Mouse (Mus musculus): ENCODE measurements around the gene Ppp1r14d. TPM values are rescaled to one million over a fixed set of nuclear protein-coding genes. Genes with fewer than 3 reads are reported as not detected.
A peak's percentile ranks its signal among the peaks of the same experiment; 100 is the strongest.

Gene Ppp1r14d
- polyA plus RNA-seq, 1 experiment from 2014 or later = not detected

GRCm38 (mm10) chr2:119250826-119251478 lies 21.2 kb upstream of the Ppp1r14d start:
- Histone ChIP-seq H3K9ac (0 out of 2 replicates have a peak overlapping the region, but pooled peaks have one; percentile 14), H3K27me3 (peaks cover 17% of the 10 kb centered on the region), H3K36me3 (no peaks in the 10 kb centered on the region), H3K27ac (replicated peaks) (no peak overlapping the region), H3K4me2 (no peak overlapping the region; the same call in 1 of the 2 replicates), H3K4me1 (replicated peaks) (0 out of 2 replicates have a peak, but pooled peaks cover 6% of the 10 kb centered on the region), H3K9me3 (no peaks in the 10 kb centered on the region), H3K4me3 (no peak overlapping the region)
- 20% methylated on average over 11 of the region's 11 CpGs for WGBS
- peak; percentile 53 for ATAC-seq (ENCODE audit: low read depth)

DNA sequence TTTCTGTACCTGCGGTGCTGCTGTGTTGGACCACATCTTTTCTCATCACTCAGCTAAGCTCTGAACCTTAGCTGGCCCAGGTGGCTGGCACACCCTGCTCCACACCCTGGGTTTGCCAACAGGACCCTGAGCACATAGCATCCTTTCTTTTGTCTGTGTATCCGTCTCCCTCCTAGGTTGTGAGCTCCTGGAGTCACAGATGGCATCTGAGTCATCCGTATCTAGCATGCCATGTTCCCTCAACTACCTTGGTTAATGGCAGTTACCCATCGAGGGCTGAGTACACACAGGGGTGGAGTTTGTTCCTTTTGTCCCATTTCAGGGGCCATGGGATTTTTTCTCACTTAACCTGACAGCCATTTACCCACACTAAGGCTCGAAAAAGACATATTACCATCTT lies 20.7 kb upstream of the Ppp1r14d start:
- H3K9ac ChIP-seq = 0 out of 2 replicates have a peak overlapping the region, but pooled peaks have one; percentile 14
- 61% methylated on average over 5 of the region's 5 CpGs for WGBS
- ATAC-seq (ENCODE audit: low read depth) = no peak
- no peak overlapping the region for H3K27ac ChIP-seq (replicated peaks)
- 0 out of 2 replicates have a peak, but pooled peaks cover 6% of the 10 kb centered on the region for H3K4me1 ChIP-seq (replicated peaks)
- no peaks in the 10 kb centered on the region for H3K9me3 ChIP-seq
- H3K27me3 ChIP-seq = peaks cover 14% of the 10 kb centered on the region
- H3K4me3 ChIP-seq = no peak overlapping the region
- no peak overlapping the region; the same call in 1 of the 2 replicates for H3K4me2 ChIP-seq
- H3K36me3 ChIP-seq = no peaks in the 10 kb centered on the region

- no peak overlapping the region for H3K4me2 ChIP-seq
- no peak overlapping the region for H3K9ac ChIP-seq
- no peaks in the 10 kb centered on the region for H3K36me3 ChIP-seq
- no peaks in the 10 kb centered on the region for H3K9me3 ChIP-seq
- H3K27me3 ChIP-seq = peaks cover 7% of the 10 kb centered on the region
- 0 out of 2 replicates have a peak, but pooled peaks cover 6% of the 10 kb centered on the region for H3K4me1 ChIP-seq (replicated peaks)
- H3K27ac ChIP-seq (replicated peaks) = no peak overlapping the region
- no peak for ATAC-seq (ENCODE audit: low read depth)
- no peak overlapping the region for H3K4me3 ChIP-seq
- 78% methylated on average over 4 of the region's 4 CpGs for WGBS
Observed at GRCm38 (mm10) chr2:119249592-119250061, 19.9 kb upstream of the Ppp1r14d start.

GRCm38 (mm10) chr2:119247904-119248303 lies 18.2 kb upstream of the Ppp1r14d start:
- no peak overlapping the region for H3K9ac ChIP-seq
- H3K9me3 ChIP-seq = no peaks in the 10 kb centered on the region
- H3K27ac ChIP-seq (replicated peaks) = no peak overlapping the region
- ATAC-seq (ENCODE audit: low read depth) = no peak
- no peaks in the 10 kb centered on the region for H3K27me3 ChIP-seq
- H3K4me2 ChIP-seq = no peak overlapping the region
- H3K36me3 ChIP-seq = no peaks in the 10 kb centered on the region
- H3K4me1 ChIP-seq (replicated peaks) = 0 out of 2 replicates have a peak, but pooled peaks cover 6% of the 10 kb centered on the region
- 82% methylated on average over 9 of the region's 9 CpGs for WGBS
- H3K4me3 ChIP-seq = no peak overlapping the region

DNA sequence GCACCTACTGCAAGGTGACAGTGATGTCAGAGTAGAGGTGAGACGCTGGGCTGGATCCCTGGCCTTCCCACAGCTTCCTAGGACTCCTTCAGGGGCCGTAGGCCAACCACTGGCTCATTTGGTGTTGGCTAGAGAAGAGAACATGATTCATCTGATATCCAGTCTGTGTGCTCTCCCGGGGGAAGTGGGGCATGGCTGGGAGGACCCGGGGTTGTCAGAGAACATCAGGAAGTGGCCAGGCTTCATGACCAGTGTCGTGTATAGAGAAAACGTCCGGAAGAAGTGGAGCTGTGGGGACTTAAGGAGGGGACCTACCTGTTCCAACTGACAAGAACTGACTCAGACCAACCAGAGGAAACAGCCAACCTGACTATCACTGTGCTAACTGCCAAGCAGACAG lies 15.5 kb upstream of the Ppp1r14d start:
- H3K4me3 ChIP-seq = no peak overlapping the region
- no peak overlapping the region for H3K27ac ChIP-seq (replicated peaks)
- peaks cover 2% of the 10 kb centered on the region; the same call in 1 of the 2 replicates for H3K27me3 ChIP-seq
- H3K9me3 ChIP-seq = no peaks in the 10 kb centered on the region
- H3K4me2 ChIP-seq = no peak overlapping the region
- no peaks in the 10 kb centered on the region for H3K36me3 ChIP-seq
- no peak for ATAC-seq (ENCODE audit: low read depth)
- no peaks in the 10 kb centered on the region for H3K4me1 ChIP-seq (replicated peaks)
- H3K9ac ChIP-seq = no peak overlapping the region
- WGBS = 88% methylated on average over 7 of the region's 7 CpGs

DNA sequence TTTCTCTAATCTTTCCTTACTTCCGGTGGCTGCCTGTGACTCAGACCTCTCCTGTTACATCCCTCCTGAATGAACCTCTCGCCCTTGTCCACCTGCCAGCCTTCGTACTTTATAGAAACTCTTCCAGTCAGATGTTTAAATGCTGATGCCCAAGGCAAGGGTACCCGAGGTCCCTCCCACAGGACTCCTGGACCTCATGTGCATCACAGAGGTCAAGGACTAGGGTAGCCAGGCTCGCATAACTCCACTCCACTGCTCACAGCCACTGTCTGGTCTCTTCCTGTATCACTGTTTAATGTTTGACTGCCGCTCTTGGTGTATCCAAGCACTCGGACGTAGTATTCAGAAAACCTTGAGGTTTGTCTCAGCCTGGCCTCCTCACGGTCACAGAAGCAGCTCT lies 12.8 kb upstream of the Ppp1r14d start:
- H3K27me3 ChIP-seq = peaks cover 29% of the 10 kb centered on the region
- 83% methylated on average over 9 of the region's 9 CpGs for WGBS
- H3K9me3 ChIP-seq = no peaks in the 10 kb centered on the region
- H3K4me2 ChIP-seq = no peak overlapping the region
- no peak overlapping the region for H3K27ac ChIP-seq (replicated peaks)
- no peak overlapping the region for H3K4me3 ChIP-seq
- H3K36me3 ChIP-seq = no peaks in the 10 kb centered on the region
- peaks cover 5% of the 10 kb centered on the region for H3K4me1 ChIP-seq (replicated peaks)
- no peak for ATAC-seq (ENCODE audit: low read depth)
- no peak overlapping the region for H3K9ac ChIP-seq

GRCm38 (mm10) chr2:119240819-119241186 lies 11.1 kb upstream of the Ppp1r14d start:
- H3K9ac ChIP-seq = no peak overlapping the region
- 90% methylated on average over 4 of the region's 4 CpGs for WGBS
- H3K9me3 ChIP-seq = no peaks in the 10 kb centered on the region
- no peak overlapping the region for H3K27ac ChIP-seq (replicated peaks)
- H3K4me1 ChIP-seq (replicated peaks) = peaks cover 13% of the 10 kb centered on the region
- H3K4me3 ChIP-seq = no peak overlapping the region
- H3K36me3 ChIP-seq = no peaks in the 10 kb centered on the region
- no peak overlapping the region for H3K4me2 ChIP-seq
- H3K27me3 ChIP-seq = peaks cover 46% of the 10 kb centered on the region
- ATAC-seq (ENCODE audit: low read depth) = no peak

DNA sequence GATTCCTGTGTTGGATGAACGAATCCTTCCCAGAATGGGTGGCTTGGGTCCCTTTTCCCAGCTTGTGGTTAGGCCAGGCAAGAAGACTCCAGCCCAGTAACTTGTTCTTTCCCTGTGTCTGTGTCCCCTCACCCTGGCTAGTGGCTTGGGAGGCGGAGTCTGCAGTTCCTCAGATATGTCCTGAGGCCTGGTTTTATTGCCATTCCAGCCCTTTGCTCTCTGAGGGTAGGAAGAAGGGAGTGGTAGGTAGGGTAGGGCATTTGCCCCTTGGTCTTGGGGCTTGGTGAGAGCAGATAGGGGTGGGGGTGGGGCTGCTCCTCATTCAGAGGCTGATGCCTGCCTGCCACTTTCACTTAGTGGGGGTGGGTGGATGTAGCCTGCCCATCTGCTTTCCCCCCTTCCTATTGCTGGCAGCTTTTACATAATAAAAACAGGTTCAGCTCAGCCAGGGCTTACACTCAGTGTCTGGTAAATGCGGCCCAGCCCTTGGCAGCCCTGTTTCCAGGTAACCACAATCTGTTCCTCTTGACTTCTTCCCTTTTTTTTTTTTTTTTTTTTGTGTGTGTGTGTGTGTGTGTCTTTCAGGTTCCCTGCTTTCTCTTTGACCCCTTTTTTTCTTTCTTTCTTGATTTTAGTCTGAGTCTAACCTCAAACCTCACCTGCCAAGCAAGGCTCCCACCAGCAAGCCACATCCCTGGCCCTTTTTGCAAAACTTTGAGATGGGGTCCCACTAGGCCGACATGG lies 10.5 kb upstream of the Ppp1r14d start:
- ATAC-seq (ENCODE audit: low read depth) = no peak
- Histone ChIP-seq H3K27ac (replicated peaks) (no peak overlapping the region), H3K4me2 (no peak overlapping the region), H3K27me3 (peaks cover 52% of the 10 kb centered on the region), H3K4me1 (replicated peaks) (peaks cover 13% of the 10 kb centered on the region), H3K9ac (no peak overlapping the region), H3K9me3 (no peaks in the 10 kb centered on the region), H3K36me3 (no peaks in the 10 kb centered on the region), H3K4me3 (no peak overlapping the region)
- WGBS = 57% methylated on average over 4 of the region's 4 CpGs

DNA sequence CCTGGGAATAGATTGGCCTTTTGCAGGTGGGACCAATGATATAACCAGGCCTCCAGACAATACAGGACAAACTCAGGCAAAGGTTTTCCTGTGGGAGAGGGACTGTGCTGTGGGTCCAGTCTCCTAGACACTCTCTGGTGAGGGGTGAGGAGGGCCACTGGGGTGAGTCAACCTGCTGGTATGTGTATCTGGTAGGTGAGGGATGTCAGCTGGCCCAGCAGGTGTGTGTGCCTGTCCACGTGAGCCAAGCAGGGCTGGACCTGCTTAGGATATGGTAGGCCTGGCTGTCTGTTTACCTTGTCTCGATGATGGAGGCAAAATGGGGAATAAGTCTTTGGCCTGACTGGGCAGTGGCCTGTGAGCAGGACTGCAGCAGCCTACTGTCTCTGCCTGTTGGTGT lies 9.0 kb upstream of the Ppp1r14d start:
- whole genome bisulfite sequencing = 60% methylated on average over 2 of the region's 2 CpGs
- Histone ChIP-seq H3K36me3 (no peaks in the 10 kb centered on the region), H3K27ac (replicated peaks) (no peak overlapping the region), H3K9ac (no peak overlapping the region), H3K4me1 (replicated peaks) (peaks cover 13% of the 10 kb centered on the region), H3K27me3 (peaks cover 67% of the 10 kb centered on the region), H3K4me2 (no peak overlapping the region), H3K9me3 (no peaks in the 10 kb centered on the region), H3K4me3 (no peak overlapping the region)
- ATAC-seq (ENCODE audit: low read depth) = no peak

- no peak for ATAC-seq (ENCODE audit: low read depth)
- H3K4me2 ChIP-seq = peak overlapping the region; percentile 63
- H3K9ac ChIP-seq = no peak overlapping the region
- no peaks in the 10 kb centered on the region for H3K36me3 ChIP-seq
- H3K9me3 ChIP-seq = no peaks in the 10 kb centered on the region
- peak overlapping the region; percentile 38 for H3K4me3 ChIP-seq
- H3K4me1 ChIP-seq (replicated peaks) = peaks cover 13% of the 10 kb centered on the region
- WGBS = 1% methylated on average over 31 of the region's 31 CpGs
- no peak overlapping the region for H3K27ac ChIP-seq (replicated peaks)
- H3K27me3 ChIP-seq = peaks cover 69% of the 10 kb centered on the region
Observed at GRCm38 (mm10) chr2:119237871-119238220, 8.1 kb upstream of the Ppp1r14d start.

DNA sequence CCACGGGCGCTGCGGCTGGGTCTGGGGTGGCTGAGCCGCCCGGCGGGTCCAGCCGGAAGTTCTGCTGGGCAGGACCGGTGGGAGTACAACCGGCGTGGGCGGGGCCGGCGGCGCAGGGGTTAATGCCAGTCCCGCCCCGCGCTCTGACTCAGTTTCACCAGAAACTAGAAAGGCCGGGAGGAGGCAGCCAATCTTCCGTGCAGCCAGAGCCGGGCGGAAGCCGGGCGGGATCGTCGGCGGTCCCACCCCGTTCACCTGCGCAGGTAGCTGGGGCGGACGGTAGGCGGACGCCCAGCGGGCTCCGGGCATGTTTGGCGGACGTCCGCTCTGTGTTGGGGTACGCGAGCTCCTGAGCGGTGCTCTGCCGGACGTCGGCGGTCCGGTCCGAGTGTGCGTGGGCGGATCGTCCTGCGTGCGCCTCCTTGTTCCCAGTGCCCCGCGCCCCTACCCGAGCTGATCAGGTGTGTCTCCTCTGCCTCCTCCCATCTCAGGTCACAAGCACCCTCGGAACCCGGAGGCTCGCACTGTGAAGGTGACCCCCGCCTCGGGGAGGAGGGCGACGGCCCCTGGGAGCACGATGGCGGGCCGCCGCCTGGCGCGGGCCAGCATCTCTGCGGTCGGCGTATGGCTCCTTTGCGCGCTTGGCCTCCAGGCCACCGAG lies 7.6 kb upstream of the Ppp1r14d start, which contains the start of gene Spint1:
Spint1 (plus strand) TSS at position 153 of the 661 bp plus-strand sequence.
- Histone ChIP-seq H3K4me1 (replicated peaks) (peaks cover 13% of the 10 kb centered on the region), H3K27ac (replicated peaks) (no peak within 1 kb of the TSS), H3K4me2 (peak within 1 kb of the TSS; percentile 63), H3K27me3 (peaks cover 69% of the 10 kb centered on the region), H3K36me3 (no peaks in the 10 kb centered on the region), H3K9me3 (no peaks in the 10 kb centered on the region), H3K4me3 (peak within 1 kb of the TSS; percentile 38), H3K9ac (peak within 1 kb of the TSS; percentile 43; the same call in 1 of the 2 replicates)
- no peak for ATAC-seq (ENCODE audit: low read depth)
- WGBS = under 1% methylated on average over 73 of the region's 73 CpGs

- Histone ChIP-seq H3K4me1 (replicated peaks) (peaks cover 13% of the 10 kb centered on the region), H3K4me2 (peak overlapping the region; percentile 63), H3K4me3 (peak overlapping the region; percentile 38), H3K36me3 (no peaks in the 10 kb centered on the region), H3K9me3 (no peaks in the 10 kb centered on the region), H3K27me3 (peaks cover 69% of the 10 kb centered on the region), H3K27ac (replicated peaks) (no peak overlapping the region), H3K9ac (peak overlapping the region; percentile 43; the same call in 1 of the 2 replicates)
- ATAC-seq (ENCODE audit: low read depth) = no peak
- 6% methylated on average over 25 of the region's 25 CpGs for WGBS
Observed at GRCm38 (mm10) chr2:119236682-119237209, 7.0 kb upstream of the Ppp1r14d start.
